Mouse (Mus musculus) large intestine, adult 2 months (tissue): ENCODE measurements around the gene Adck2. TPM values are rescaled to one million over a fixed set of nuclear protein-coding genes. Genes with fewer than 3 reads are reported as not detected.

ENCODE experiments used
- DNase-seq: peaks from one replicate; pipeline ENCODE4 v3.0.0-alpha.2; 2012; ENCODE audit warnings: low read depth, low spot score
- WGBS: fragments of 180-500 bp; shearing (Covaris S2); methylation state at CpG from one replicate; pipeline ENCODE4 v1.1.7; 2018; 5-methylcytosine and 5-hydroxymethylcytosine counted together
- polyA plus RNA-seq: library from polyadenylated mRNA; depleted of rRNA; stranded (reverse); fragments of >200 nt; gene quantifications from 2 replicates; pipeline ENCODE4 v1.2.3, GENCODE M21; 2012; rRNA removed

Adck2 gene
- polyA plus RNA-seq, 1 experiment: 12.8 TPM

DNA sequence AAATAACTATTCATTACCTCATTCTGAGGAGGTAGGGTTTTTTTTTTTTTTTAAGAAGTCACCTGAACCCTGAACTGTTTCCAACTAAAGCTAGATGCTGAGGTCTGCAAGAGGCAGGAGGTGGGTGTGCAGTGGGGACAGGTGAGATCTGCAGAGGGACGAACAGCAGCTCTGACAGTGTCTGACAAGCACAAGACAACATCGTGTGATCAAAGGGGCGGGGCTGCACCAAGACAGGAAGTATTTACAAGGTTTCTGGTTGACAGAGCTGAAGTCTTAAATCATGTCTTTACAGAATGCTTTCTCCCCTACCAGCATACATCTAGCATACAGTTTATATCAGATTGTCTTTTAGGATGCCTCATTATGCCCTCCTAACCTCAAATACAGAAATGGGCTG is 33.2 kb downstream of the Adck2 start:
- WGBS: 37% methylated on average over 3 of the region's 3 CpGs
- DNase-seq: no peak

DNA sequence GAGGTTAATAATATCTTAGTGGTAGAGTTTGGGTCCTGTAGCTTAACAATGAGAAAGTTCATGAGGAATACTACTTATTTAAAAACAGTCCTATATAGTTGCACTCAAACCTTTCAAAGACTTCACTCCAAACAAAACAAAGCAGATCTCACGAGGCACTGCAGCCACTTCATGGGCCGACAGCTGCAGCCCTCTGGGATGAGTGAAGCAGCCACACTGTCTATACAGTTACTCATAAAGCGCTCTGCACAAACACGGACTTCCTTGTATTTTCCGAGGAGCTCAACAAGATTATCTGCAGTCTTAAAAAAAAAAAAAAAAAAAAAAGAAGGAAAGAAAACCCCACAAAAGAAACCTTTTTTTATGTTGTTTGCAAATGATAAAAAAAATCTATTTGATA is 33.7 kb downstream of the Adck2 start:
- DNase-seq: no peak
- 43% methylated on average over 5 of the region's 5 CpGs for WGBS

DNA sequence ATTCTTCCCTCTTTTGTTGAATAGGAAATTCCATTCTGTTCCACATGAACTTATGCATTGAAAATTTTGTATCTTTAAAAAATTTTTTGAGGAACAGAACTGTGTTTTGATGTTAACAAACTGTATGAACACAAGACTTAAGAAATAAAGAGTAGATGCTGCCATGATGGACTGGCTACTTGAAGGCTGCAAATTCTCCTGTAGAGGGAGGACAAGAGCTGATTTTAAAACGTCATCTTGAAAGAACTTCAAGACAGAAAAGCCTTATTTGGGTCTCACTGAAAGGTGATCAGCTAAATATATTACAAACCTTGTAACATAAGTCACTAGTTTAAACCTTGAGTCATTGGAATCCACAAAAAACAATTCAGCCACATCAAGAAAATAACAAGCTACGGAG is 36.5 kb downstream of the Adck2 start:
- 66% methylated on average over 2 of the region's 2 CpGs for WGBS
- no peak for DNase-seq

DNA sequence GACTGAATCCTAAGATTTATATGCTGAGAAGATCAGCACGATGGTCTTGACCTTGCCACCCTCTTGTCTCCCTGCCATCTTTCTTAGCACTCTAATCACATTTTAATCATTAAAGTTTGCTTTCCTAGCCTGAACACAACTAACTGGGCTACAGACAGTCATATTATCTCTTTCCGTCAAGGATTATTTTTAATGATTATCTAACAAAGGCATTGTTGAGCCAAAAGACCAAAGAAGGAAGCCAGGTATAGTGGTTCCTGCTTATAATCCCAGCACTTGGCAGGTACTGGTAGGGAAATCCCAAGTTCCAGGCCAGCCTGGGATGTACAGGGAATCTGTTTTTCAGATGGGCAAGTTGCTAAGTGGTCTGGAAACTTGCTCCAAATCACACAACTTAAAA is 37.6 kb downstream of the Adck2 start:
- no peak for DNase-seq
- 84% methylated on average over 2 of the region's 2 CpGs for WGBS

Other genes starting within 250 kb of the Adck2 start
- gene Slc37a3, start 196.2 kb upstream of the Adck2 start, polyA plus RNA-seq: 19.6 and 21.4 TPM in 2 replicates
- 15.6 and 19.7 TPM in 2 replicates for gene Rab19, start 192.7 kb upstream of the Adck2 start, polyA plus RNA-seq
- 111 and 126 TPM in 2 replicates for gene Mkrn1, start 153.4 kb upstream of the Adck2 start, polyA plus RNA-seq
- 3.5 and 4.5 TPM in 2 replicates for gene Dennd2a, start 16.0 kb upstream of the Adck2 start, polyA plus RNA-seq
- 2.6 and 3.6 TPM in 2 replicates for gene Gm42420, start 11.9 kb downstream of the Adck2 start, polyA plus RNA-seq
- 301 and 321 TPM in 2 replicates for gene Ndufb2, start 18.7 kb downstream of the Adck2 start, polyA plus RNA-seq
- 2.0 and 4.2 TPM in 2 replicates for gene Braf, start 151.6 kb downstream of the Adck2 start, polyA plus RNA-seq
- gene Mrps33, start 237.1 kb downstream of the Adck2 start, polyA plus RNA-seq: 73.0 and 81.6 TPM in 2 replicates